Comparison of ENCODE assay signal across 21 mouse cellular contexts in the genomic region with DNA sequence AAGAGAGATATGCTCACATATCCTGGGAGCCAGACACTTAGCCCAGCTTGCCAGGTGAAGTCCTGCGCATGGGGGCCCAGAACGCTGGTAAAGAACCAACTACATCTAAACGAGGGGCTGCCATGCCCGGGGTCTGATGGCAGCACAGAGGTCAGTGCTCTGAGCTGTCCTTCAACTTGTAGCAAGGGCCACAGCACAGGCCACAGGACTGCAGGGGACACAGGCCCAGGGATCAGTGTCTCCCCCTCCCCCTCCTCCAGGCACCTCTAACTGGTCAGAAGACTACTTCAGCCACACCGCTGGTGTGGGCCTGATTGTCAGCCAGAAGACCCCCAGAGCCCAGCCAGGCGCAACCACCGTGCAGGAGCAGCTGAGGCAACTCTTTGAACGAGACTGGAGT. TPM values are rescaled to one million over a fixed set of nuclear protein-coding genes. Genes with fewer than 3 reads are reported as not detected.
"Had no signal": no experiment of that assay in that cellular context is flagged by ENCODE, and none has a peak within 500 bp of the region (broad histone marks: within the 10 kb centered on the region; RNA-seq: fewer than 3 reads in every experiment).

No protein-coding gene starts in this region.

- H3K4me2 ChIP-seq: liver, embryonic 13.5 days; midbrain, embryonic 11.5 days; neural tube, embryonic 13.5 days had no signal

- H3K9ac ChIP-seq: liver, embryonic 13.5 days; neural tube, embryonic 13.5 days had no signal

- ATAC-seq: intestine, embryonic 16.5 days had no signal

- H3K27ac ChIP-seq: liver, embryonic 13.5 days; neural tube, embryonic 13.5 days; stomach, postnatal 0 days had no signal

- H3K4me1 ChIP-seq: liver, embryonic 13.5 days; neural tube, embryonic 13.5 days had no signal

- H3K27me3 ChIP-seq: neural tube, embryonic 13.5 days had no signal

- DNase-seq: kidney, adult 18-20 months; kidney, adult 9 months; kidney, postnatal 14 days; kidney, postnatal 4 days; liver, embryonic 13.5 days; lung, adult 2 months; lung, postnatal 14 days; lung, postnatal 4 days; midbrain, embryonic 14.5 days; retina, postnatal 1 day; right cerebral cortex, postnatal 25 days; spleen, adult 18-20 months; thymus, adult 2 months; thymus, postnatal 14 days had no signal

- H3K4me3 ChIP-seq: liver, embryonic 13.5 days; neural tube, embryonic 13.5 days had no signal

- H3K36me3 ChIP-seq: liver, embryonic 13.5 days; neural tube, embryonic 13.5 days had no signal

- H3K9me3 ChIP-seq: liver, embryonic 13.5 days; neural tube, embryonic 13.5 days had no signal

RNA-seq across cellular contexts. Expression of a gene that starts 34.3 kb away (rescaled TPM):
- total RNA-seq: megakaryocyte progenitor cell, adult 5-6 weeks; megakaryocyte-erythroid progenitor cell, adult 5-6 weeks; neutrophil, adult 5-6 weeks had no signal
